Mouse (Mus musculus) frontal cortex, postnatal 36 days (tissue): ENCODE results near the gene Wdr47.
A peak's percentile ranks its signal among the peaks of the same experiment; 100 is the strongest.
"Not testable (repeated sequence)": the region's sequence is repeated elsewhere in the genome, so short reads cannot be mapped to it uniquely, and the experiment has no call there.

Experiments
- DNase-seq, 2 experiments: peaks; one replicate each; pipeline ENCODE4 v3.0.0; 2022; ENCODE audit warnings: low spot score in 2 of 2

The Wdr47 gene

GRCm38 (mm10) chr3:108590786-108591529 lies at the start of gene Wdr47:
Gene Wdr47 (plus strand): TSS chr3:108591279.
- DNase-seq, result peak; percentile 96 to 97

GRCm38 (mm10) chr3:108542299-108542698 lies 48.8 kb upstream of the Wdr47 start:
- DNase-seq, result no peak

GRCm38 (mm10) chr3:108554111-108554561 lies 36.9 kb upstream of the Wdr47 start:
- DNase-seq, result peak in 1 of 2 experiments; percentile 35

GRCm38 (mm10) chr3:108554587-108555312 lies 36.3 kb upstream of the Wdr47 start:
- DNase-seq, result peak; percentile 93 to 96

GRCm38 (mm10) chr3:108557888-108558287 lies 33.2 kb upstream of the Wdr47 start:
- no peak for DNase-seq

- DNase-seq, result peak; percentile 98 to 99
These were observed 28.8 kb upstream of the Wdr47 start, which contains the start of gene Tmem167b for GRCm38 (mm10) chr3:108562133-108562730. Gene Tmem167b (minus strand): TSS chr3:108562466.

- DNase-seq, result no peak
These were observed 28.3 kb upstream of the Wdr47 start for GRCm38 (mm10) chr3:108562777-108563271.

GRCm38 (mm10) chr3:108563309-108563708 lies 27.8 kb upstream of the Wdr47 start:
- peak; percentile 74 to 84 for DNase-seq

GRCm38 (mm10) chr3:108567990-108568877 lies 22.8 kb upstream of the Wdr47 start:
- peak in 1 of 2 experiments; percentile 26 for DNase-seq

- not testable (repeated sequence) for DNase-seq
These were observed 21.4 kb upstream of the Wdr47 start for GRCm38 (mm10) chr3:108569636-108570035.

GRCm38 (mm10) chr3:108570813-108571212 lies 20.3 kb upstream of the Wdr47 start:
- no peak for DNase-seq

GRCm38 (mm10) chr3:108571443-108572294 lies 19.4 kb upstream of the Wdr47 start, which contains the start of gene Taf13:
Gene Taf13 (plus strand): TSS chr3:108571698.
- peak; percentile 97 to 99 for DNase-seq

- DNase-seq, result no peak
These were observed 18.6 kb upstream of the Wdr47 start for GRCm38 (mm10) chr3:108572309-108573010.

- no peak for DNase-seq
These were observed 17.1 kb upstream of the Wdr47 start for GRCm38 (mm10) chr3:108574018-108574417.

GRCm38 (mm10) chr3:108584580-108584979 lies 6.5 kb upstream of the Wdr47 start:
- no peak for DNase-seq

GRCm38 (mm10) chr3:108588446-108588845 lies 2.6 kb upstream of the Wdr47 start:
- no peak for DNase-seq

GRCm38 (mm10) chr3:108591530-108592522 lies 747 bp downstream of the Wdr47 start:
- DNase-seq, result peak in 1 of 2 experiments; percentile 18

- DNase-seq, result no peak
These were observed 17.8 kb downstream of the Wdr47 start for GRCm38 (mm10) chr3:108608906-108609305.
